Mouse (Mus musculus) hematopoietic stem cell, adult 5-6 weeks (primary cell): ENCODE results near the gene Vmn1r204. TPM values are rescaled to one million over a fixed set of nuclear protein-coding genes. Genes with fewer than 3 reads are reported as not detected.
"Not testable (repeated sequence)": the region's sequence is repeated elsewhere in the genome, so short reads cannot be mapped to it uniquely, and the experiment has no call there.

Experiments used
- ATAC-seq, 2 experiments: fragments of 125-278 bp in 1 of 2; replicated peaks in 1 of 2; 2 replicates each; pipeline ENCODE4 v1.8.0; 2016 to 2017; ENCODE audit warnings: inconsistent platforms in 2 of 2, mild to moderate bottlenecking in 2 of 2, moderate number of reproducible peaks in 2 of 2, low read depth in 1 of 2, moderate TSS enrichment in 1 of 2; ENCODE audit not compliant: low FRiP score in 2 of 2, poor library complexity in 2 of 2, severe bottlenecking in 2 of 2, insufficient read depth in 1 of 2, low TSS enrichment in 1 of 2
- total RNA-seq: library from RNA; stranded (forward); fragments of 172-1452, 232-1000 nt; gene quantifications from 2 replicates; pipeline ENCODE4 v1.2.3, GENCODE M21; 2017

Vmn1r204 gene
- not detected in 2 replicates for total RNA-seq

GRCm38 (mm10) chr13:22552898-22553297 lies at the start of gene Vmn1r204:
Gene Vmn1r204, plus strand, starts transcription at chr13:22553198.
- not testable (repeated sequence) for ATAC-seq

- no peak for ATAC-seq
Observed at GRCm38 (mm10) chr13:22505281-22505680, 47.7 kb upstream of the Vmn1r204 start, which contains the start of gene Vmn1r202. Gene Vmn1r202, minus strand, starts transcription at chr13:22505381.

DNA sequence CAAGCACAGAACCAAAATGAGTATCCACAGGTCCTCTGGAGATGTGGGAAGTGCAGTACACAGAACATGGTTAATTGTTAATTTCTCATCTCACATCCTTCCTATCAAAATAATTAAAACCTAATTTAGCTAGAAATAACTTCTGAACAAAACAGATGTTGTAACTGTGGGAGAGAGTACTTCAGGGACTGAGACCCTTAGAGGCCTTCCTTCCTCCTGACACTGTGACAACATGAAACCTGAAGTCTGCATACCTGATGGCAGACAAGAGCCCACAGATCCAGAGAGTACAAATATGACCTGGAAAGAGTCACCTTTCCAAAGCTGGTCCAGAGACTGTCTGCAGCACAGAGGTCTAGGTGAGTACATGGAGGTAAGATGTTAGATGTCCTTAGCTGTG lies 35.2 kb upstream of the Vmn1r204 start, which contains the start of gene Vmn1r203:
Gene Vmn1r203, plus strand, starts transcription at position 301 of the 400 bp plus-strand sequence.
- ATAC-seq = no peak

GRCm38 (mm10) chr13:22574911-22575310 lies 21.9 kb downstream of the Vmn1r204 start:
- not testable (repeated sequence) for ATAC-seq

GRCm38 (mm10) chr13:22583336-22583735 lies 30.3 kb downstream of the Vmn1r204 start:
- not testable (repeated sequence) for ATAC-seq

- ATAC-seq = no peak
Observed at GRCm38 (mm10) chr13:22592900-22593299, 39.9 kb downstream of the Vmn1r204 start, which contains the start of gene Vmn1r205. Gene Vmn1r205, minus strand, starts transcription at chr13:22593000.

Other genes with a start within 250 kb of the Vmn1r204 start
- gene Vmn1r197, start 228.6 kb upstream of the Vmn1r204 start, total RNA-seq = not detected in 2 replicates
- gene Vmn1r198, start 202.8 kb upstream of the Vmn1r204 start, total RNA-seq = not detected in 2 replicates
- not detected in 2 replicates for gene Vmn1r199, start 173.4 kb upstream of the Vmn1r204 start, total RNA-seq
- not detected in 2 replicates for gene Vmn1r200, start 162.8 kb upstream of the Vmn1r204 start, total RNA-seq
- gene Vmn1r201, start 81.3 kb upstream of the Vmn1r204 start, total RNA-seq = not detected in 2 replicates
- gene Vmn1r202, start 47.8 kb upstream of the Vmn1r204 start, total RNA-seq = not detected in 2 replicates
- 0.10 and 0.19 TPM in 2 replicates for gene Vmn1r203, start 35.1 kb upstream of the Vmn1r204 start, total RNA-seq
- gene Vmn1r205, start 39.8 kb downstream of the Vmn1r204 start, total RNA-seq = not detected in 2 replicates
- not detected in 2 replicates for gene Vmn1r206, start 71.1 kb downstream of the Vmn1r204 start, total RNA-seq
- gene Vmn1r207-ps, start 176.4 kb downstream of the Vmn1r204 start, total RNA-seq = not detected in 2 replicates
- gene Vmn1r208, start 224.2 kb downstream of the Vmn1r204 start, total RNA-seq = not detected in 2 replicates